Mouse (Mus musculus) CH12.LX (cell line): ENCODE results near the gene Stau1. TPM values are rescaled to one million over a fixed set of nuclear protein-coding genes. Genes with fewer than 3 reads are reported as not detected.

Experiments
- DNase-seq: peaks from one replicate; pipeline ENCODE4 v3.0.0-alpha.2; 2013; ENCODE audit errors: extremely low read depth
- H3K27ac ChIP-seq: 2 replicates; pipeline ENCODE4 v1.5.1; 2012; ENCODE audit warnings: low read depth, mild to moderate bottlenecking, control low read depth, moderate library complexity; ENCODE audit not compliant: insufficient read depth
- H3K27me3 ChIP-seq: replicated peaks from 2 replicates; pipeline ENCODE3; 2012; ENCODE audit warnings: inconsistent platforms
- H3K36me3 ChIP-seq, 2 experiments: replicated peaks in 1 of 2; 2 replicates each; pipeline versions ENCODE3 to v1.6.1; 2012; ENCODE audit warnings: inconsistent platforms in 1 of 2, low read length in 1 of 2, mild to moderate bottlenecking in 1 of 2, mixed read lengths in 1 of 2, moderate library complexity in 1 of 2; ENCODE audit not compliant: control insufficient read depth in 1 of 2, insufficient read depth in 1 of 2
- H3K4me1 ChIP-seq, 2 experiments: 2 replicates each; pipeline ENCODE4 v1.6.1; 2012; ENCODE audit warnings: inconsistent platforms in 1 of 2, moderate library complexity in 1 of 2; ENCODE audit not compliant: insufficient read depth in 2 of 2, control insufficient read depth in 1 of 2
- H3K4me2 ChIP-seq: 2 replicates; pipeline ENCODE4 v1.6.1; 2012; ENCODE audit warnings: low read depth, mild to moderate bottlenecking, control low read depth; ENCODE audit not compliant: poor library complexity, insufficient read depth, severe bottlenecking
- H3K4me3 ChIP-seq, 3 experiments: fragments of 150-350 bp in 1 of 3; sonication (generic) in 1 of 3; replicated peaks in 1 of 3; 2 replicates each; pipeline versions ENCODE3 to v1.5.1; 2011 to 2012; ENCODE audit warnings: low read depth in 2 of 3, low read length in 2 of 3, mild to moderate bottlenecking in 2 of 3, moderate library complexity in 2 of 3, control low read depth in 1 of 3, improper control_type of control experiment in 1 of 3, inconsistent platforms in 1 of 3, mixed read lengths in 1 of 3; ENCODE audit not compliant: poor library complexity in 1 of 3
- H3K79me2 ChIP-seq: replicated peaks from 2 replicates; pipeline ENCODE4 v1.6.1; 2012; ENCODE audit warnings: mild to moderate bottlenecking, moderate library complexity; ENCODE audit not compliant: control insufficient read depth, poor library complexity, insufficient read depth, severe bottlenecking; ENCODE audit errors: extremely low read depth
- H3K9ac ChIP-seq: 2 replicates; pipeline ENCODE4 v1.6.1; 2012; ENCODE audit warnings: low read depth, mild to moderate bottlenecking, control low read depth, moderate library complexity; ENCODE audit not compliant: insufficient read depth
- H3K9me3 ChIP-seq: replicated peaks from 2 replicates; pipeline ENCODE3; 2012; ENCODE audit warnings: low read length, inconsistent platforms, mixed read lengths
- BHLHE40 ChIP-seq: IDR thresholded peaks from 2 replicates; pipeline ENCODE4 v1.6.1; 2011; ENCODE audit warnings: mild to moderate bottlenecking, low read depth, low read length, improper control_type of control experiment
- CHD2 ChIP-seq: IDR thresholded peaks from 2 replicates; pipeline ENCODE4 v1.6.1; 2011; ENCODE audit warnings: low read length, improper control_type of control experiment
- CTCF ChIP-seq, 2 experiments: IDR thresholded peaks in 1 of 2; conservative IDR thresholded peaks in 1 of 2; 2 replicates each; pipeline ENCODE4 v1.5.1; 2011 to 2012; ENCODE audit warnings: low read depth in 2 of 2, low read length in 2 of 2, improper control_type of control experiment in 1 of 2, inconsistent platforms in 1 of 2, mild to moderate bottlenecking in 1 of 2, moderate library complexity in 1 of 2
- E2F4 ChIP-seq: IDR thresholded peaks from 2 replicates; pipeline ENCODE4 v1.6.1; 2011; ENCODE audit warnings: low read depth, low read length, improper control_type of control experiment; ENCODE audit not compliant: insufficient replicate concordance
- ELF1 ChIP-seq: IDR thresholded peaks from 2 replicates; pipeline ENCODE4 v1.6.1; 2014; ENCODE audit warnings: low read depth, mild to moderate bottlenecking, inconsistent platforms, low read length, improper control_type of control experiment
- ETS1 ChIP-seq: conservative IDR thresholded peaks from 2 replicates; pipeline ENCODE4 v1.6.1; 2012; ENCODE audit warnings: low read depth, mild to moderate bottlenecking, inconsistent platforms, low read length, improper control_type of control experiment, moderate library complexity
- GABPA ChIP-seq: IDR thresholded peaks from 2 replicates; pipeline ENCODE4 v1.6.1; 2012; ENCODE audit warnings: low read depth, low read length, improper control_type of control experiment, inconsistent platforms; ENCODE audit not compliant: insufficient replicate concordance
- JUN ChIP-seq: IDR thresholded peaks from 2 replicates; pipeline ENCODE4 v1.6.1; 2011; ENCODE audit warnings: low read depth, mild to moderate bottlenecking, low read length, improper control_type of control experiment, moderate library complexity; ENCODE audit not compliant: insufficient read depth
- JUND ChIP-seq: conservative IDR thresholded peaks from 2 replicates; pipeline ENCODE4 v1.6.1; 2011; ENCODE audit warnings: low read depth, low read length, improper control_type of control experiment
- MAX ChIP-seq: IDR thresholded peaks from 2 replicates; pipeline ENCODE4 v1.6.1; 2011; ENCODE audit warnings: low read length, improper control_type of control experiment
- MAZ ChIP-seq: IDR thresholded peaks from 2 replicates; pipeline ENCODE4 v1.6.1; 2012; ENCODE audit warnings: low read depth, mild to moderate bottlenecking, inconsistent platforms, low read length, improper control_type of control experiment, moderate library complexity
- NELFE ChIP-seq: IDR thresholded peaks from 2 replicates; pipeline ENCODE4 v1.6.1; 2011; ENCODE audit warnings: low read depth, low read length, improper control_type of control experiment
- PAX5 ChIP-seq: IDR thresholded peaks from 2 replicates; pipeline ENCODE4 v1.6.1; 2012; ENCODE audit warnings: low read length, inconsistent platforms, mixed read lengths
- POLR2AphosphoS2 ChIP-seq: IDR thresholded peaks from 2 replicates; pipeline ENCODE4 v1.6.1; 2011; ENCODE audit warnings: low read depth, low read length, improper control_type of control experiment
- RCOR1 ChIP-seq: conservative IDR thresholded peaks from 2 replicates; pipeline ENCODE4 v1.6.1; 2012; ENCODE audit warnings: low read depth, mild to moderate bottlenecking, inconsistent platforms, low read length, improper control_type of control experiment
- SIN3A ChIP-seq: IDR thresholded peaks from 2 replicates; pipeline ENCODE4 v1.6.1; 2012; ENCODE audit warnings: low read length, improper control_type of control experiment, inconsistent platforms
- TCF12 ChIP-seq: IDR thresholded peaks from 2 replicates; pipeline ENCODE4 v1.6.1; 2014; ENCODE audit warnings: low read depth, mild to moderate bottlenecking, inconsistent platforms, low read length, improper control_type of control experiment
- USF1 ChIP-seq: IDR thresholded peaks from 2 replicates; pipeline ENCODE4 v1.6.1; 2014; ENCODE audit warnings: low read depth, mild to moderate bottlenecking, inconsistent platforms, low read length, improper control_type of control experiment
- ZC3H11A ChIP-seq: IDR thresholded peaks from 2 replicates; pipeline ENCODE4 v1.6.1; 2012; ENCODE audit warnings: low read depth, mild to moderate bottlenecking, inconsistent platforms, low read length, improper control_type of control experiment
- ZKSCAN1 ChIP-seq: IDR thresholded peaks from 2 replicates; pipeline ENCODE4 v1.6.1; 2012; ENCODE audit warnings: low read depth, inconsistent platforms, low read length, improper control_type of control experiment, borderline replicate concordance
- ZMIZ1 ChIP-seq: IDR thresholded peaks from 2 replicates; pipeline ENCODE4 v1.6.1; 2012; ENCODE audit warnings: low read depth, mild to moderate bottlenecking, inconsistent platforms, low read length, improper control_type of control experiment
- dilution Hi-C: fragments of 300-500 bp; cut with MboI; formaldehyde crosslinking; loops from 2 replicates; pipeline ENCODE4 v1.14.3; 2020; ENCODE audit warnings: low sequenced_read_pairs; ENCODE audit not compliant: extremely low pct_unique_long_range_greater_than_20kb, extremely low pct_ligation_motif_present
- in situ Hi-C: fragments of 300-500 bp; cut with MboI; formaldehyde crosslinking; loops from 3 replicates; pipeline ENCODE4 v1.14.3; 2019; ENCODE audit warnings: low sequenced_read_pairs, low pct_ligation_motif_present, low pct_unique_long_range_greater_than_20kb, mixed read lengths
- polyA plus RNA-seq: library from polyadenylated mRNA; unstranded; fragments of >175 nt; gene quantifications from 2 replicates; pipeline ENCODE4 v1.2.1, GENCODE M21; 2012; ENCODE audit warnings: low read depth; ENCODE audit not compliant: insufficient read length
- total RNA-seq, 2 experiments: library from RNA; depleted of rRNA; stranded (reverse); fragments of 300-350 nt in 1 of 2; fragments of >200 nt in 1 of 2; gene quantifications; 2 replicates each; pipeline ENCODE4 v1.2.3; 2012 to 2014

Stau1 gene
- total and polyA plus RNA-seq, 3 experiments, result 8.0 to 36.2 (median 10.3) TPM

GRCm38 (mm10) chr2:167038716-167039115, 42.6 kb upstream of the Stau1 start:
- Histone ChIP-seq H3K27me3 (no peaks in the 10 kb centered on the region), H3K36me3 (peaks cover 92 to 98% of the 10 kb centered on the region in 2 experiments), H3K4me3 (no peak overlapping the region), H3K4me1 (peaks cover 0 to 4% of the 10 kb centered on the region in 2 experiments; a peak in 1 of 4 replicates), H3K4me2 (no peak overlapping the region), H3K9me3 (no peaks in the 10 kb centered on the region), H3K9ac (no peak overlapping the region), H3K79me2 (no peaks in the 10 kb centered on the region), H3K27ac (no peak overlapping the region)
- no peak for DNase-seq
- dilution Hi-C loops (no loop called here), in situ Hi-C loops (no loop called here)
- TF ChIP-seq MAZ, result no peak
- TF ChIP-seq ZC3H11A, result no peak
- TF ChIP-seq USF1, result no peak
- TF ChIP-seq TCF12, result no peak
- TF ChIP-seq GABPA, result no peak
- TF ChIP-seq NELFE, result no peak
- no peak for TF ChIP-seq ZKSCAN1
- TF ChIP-seq PAX5, result no peak
- no peak for TF ChIP-seq ZMIZ1
- TF ChIP-seq ETS1, result no peak
- TF ChIP-seq SIN3A, result no peak

- DNase-seq, result no peak
- no peaks in the 10 kb centered on the region for H3K27me3 ChIP-seq
- no peak overlapping the region for H3K4me3 ChIP-seq
Measured at GRCm38 (mm10) chr2:167038297-167038696, 42.2 kb upstream of the Stau1 start.

More at GRCm38 (mm10) chr2:167038297-167038696, 42.2 kb upstream of the Stau1 start:
- no peaks in the 10 kb centered on the region for H3K79me2 ChIP-seq
- H3K36me3 ChIP-seq, result peaks cover 93 to 98% of the 10 kb centered on the region in 2 experiments
- no peak overlapping the region for H3K9ac ChIP-seq
- dilution Hi-C loops, result no loop called here
- in situ Hi-C loops, result no loop called here
- no peak for TF ChIP-seq ELF1
- TF ChIP-seq JUND, result no peak
- TF ChIP-seq MAX, result no peak
- TF ChIP-seq CTCF (conservative IDR thresholded peaks at IDR 0.05 in 1 of 2, IDR thresholded peaks at IDR 0.05 in 1 of 2; ENCODE audit: low read depth in 2 of 2, low read length in 2 of 2), result no peak
- TF ChIP-seq CHD2, result no peak
- no peak for TF ChIP-seq RCOR1
- no peak for TF ChIP-seq E2F4
- TF ChIP-seq BHLHE40, result no peak
- TF ChIP-seq ZMIZ1, result no peak
- TF ChIP-seq JUN, result no peak
- no peak for TF ChIP-seq ZKSCAN1
- TF ChIP-seq ZC3H11A, result no peak
- no peak for TF ChIP-seq POLR2AphosphoS2
- no peaks in the 10 kb centered on the region for H3K9me3 ChIP-seq
- H3K4me1 ChIP-seq, result peaks cover 0 to 4% of the 10 kb centered on the region in 2 experiments; a peak in 1 of 4 replicates
- no peak overlapping the region for H3K27ac ChIP-seq
- H3K4me2 ChIP-seq, result no peak overlapping the region
